Comparison of ENCODE assay signal across 16 mouse cellular contexts in the genomic region with DNA sequence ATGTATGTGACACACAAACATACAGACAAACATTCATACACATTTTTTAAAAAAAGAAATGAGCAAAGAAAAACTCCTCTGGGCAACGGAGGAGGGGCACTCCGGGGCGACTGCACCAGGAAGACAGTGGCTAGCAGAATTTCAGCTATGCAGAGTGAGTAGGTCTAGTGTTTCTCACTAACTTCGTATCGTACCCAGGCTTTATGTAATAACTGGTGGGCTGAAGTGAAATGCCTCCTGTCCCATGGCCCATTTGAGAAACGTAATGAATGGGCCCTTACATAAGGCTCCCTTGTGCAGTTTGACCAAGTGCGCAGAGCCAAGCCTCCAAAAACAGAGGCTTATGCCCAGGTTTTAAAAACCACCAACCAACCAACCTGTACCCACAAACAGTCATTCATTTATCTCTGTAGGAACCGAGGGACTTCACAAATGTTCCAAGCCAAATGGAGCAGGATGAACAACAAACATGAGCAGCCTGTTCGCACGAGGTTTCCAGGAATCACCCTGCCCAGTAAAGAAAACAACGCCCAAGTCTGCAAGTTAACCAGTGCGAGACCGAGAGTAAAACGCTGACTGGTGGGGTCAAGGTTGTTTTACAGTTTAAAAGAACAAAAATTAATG. TPM values are rescaled to one million over a fixed set of nuclear protein-coding genes. Genes with fewer than 3 reads are reported as not detected.
DNase-seq lines count a peak whose midpoint lies in the region; ATAC-seq and TF ChIP-seq lines count a peak whose summit lies in the region.
"Had no signal": no experiment of that assay in that cellular context is flagged by ENCODE, and none has a peak within 500 bp of the region (broad histone marks: within the 10 kb centered on the region; RNA-seq: fewer than 3 reads in every experiment).

No protein-coding gene starts in this region.

- H3K4me2 ChIP-seq in liver, embryonic 16.5 days (ENCODE audit: low read depth, low read length), result no peak overlapping the region
- no peak overlapping the region for H3K4me2 ChIP-seq in liver, embryonic 12.5 days
- H3K4me2 ChIP-seq in limb, embryonic 14.5 days (replicated peaks; ENCODE audit: low read depth, low read length, severe bottlenecking), result no peak overlapping the region
- H3K4me2 ChIP-seq: embryonic facial prominence, embryonic 13.5 days; heart, embryonic 15.5 days; liver, embryonic 13.5 days had no signal

- H3K27ac ChIP-seq in kidney, adult 2 months (ENCODE audit: insufficient read depth, low read depth, low read length), result no peak overlapping the region
- H3K27ac ChIP-seq in liver, embryonic 16.5 days (ENCODE audit: low read length), result no peak overlapping the region
- H3K27ac ChIP-seq in liver, embryonic 12.5 days, result no peak overlapping the region
- H3K27ac ChIP-seq in limb, embryonic 14.5 days (replicated peaks; ENCODE audit: low read depth, low read length), result peak overlapping the region; percentile 58; the same call in 1 of the 2 replicates
- H3K27ac ChIP-seq: embryonic facial prominence, embryonic 13.5 days; heart, embryonic 15.5 days; liver, embryonic 13.5 days; midbrain, embryonic 10.5 days had no signal

- H3K4me1 ChIP-seq in kidney, adult 2 months (ENCODE audit: control insufficient read depth, insufficient read depth, low read length), result no peaks in the 10 kb centered on the region
- no peaks in the 10 kb centered on the region for H3K4me1 ChIP-seq in liver, embryonic 16.5 days (ENCODE audit: control insufficient read depth, low read depth, low read length)
- H3K4me1 ChIP-seq in liver, embryonic 12.5 days, result no peaks in the 10 kb centered on the region
- H3K4me1 ChIP-seq in limb, embryonic 14.5 days (ENCODE audit: control insufficient read depth, insufficient read depth, low read length), result no peaks in the 10 kb centered on the region
- H3K4me1 ChIP-seq: embryonic facial prominence, embryonic 13.5 days; heart, embryonic 15.5 days; liver, embryonic 13.5 days; midbrain, embryonic 10.5 days had no signal

- H3K36me3 ChIP-seq in kidney, adult 2 months (ENCODE audit: control insufficient read depth, insufficient read depth, low read length), result no peaks in the 10 kb centered on the region
- H3K36me3 ChIP-seq in liver, embryonic 16.5 days (ENCODE audit: control insufficient read depth, insufficient read depth), result no peaks in the 10 kb centered on the region
- no peaks in the 10 kb centered on the region for H3K36me3 ChIP-seq in liver, embryonic 12.5 days
- H3K36me3 ChIP-seq in limb, embryonic 14.5 days (ENCODE audit: control insufficient read depth, insufficient read depth, low read length), result no peaks in the 10 kb centered on the region
- H3K36me3 ChIP-seq: embryonic facial prominence, embryonic 13.5 days; G1E; heart, embryonic 15.5 days; liver, embryonic 13.5 days; midbrain, embryonic 10.5 days had no signal

- no peak overlapping the region for H3K4me3 ChIP-seq in kidney, adult 2 months (ENCODE audit: insufficient read depth, low read depth, low read length)
- no peak overlapping the region for H3K4me3 ChIP-seq in liver, embryonic 16.5 days (ENCODE audit: low read depth, low read length)
- no peak overlapping the region for H3K4me3 ChIP-seq in liver, embryonic 12.5 days
- H3K4me3 ChIP-seq in limb, embryonic 14.5 days (replicated peaks; ENCODE audit: low read length), result no peak overlapping the region
- H3K4me3 ChIP-seq: embryonic facial prominence, embryonic 13.5 days; heart, embryonic 15.5 days; liver, embryonic 13.5 days; midbrain, embryonic 10.5 days had no signal

- TF ChIP-seq POLR2A in kidney, adult 2 months (IDR thresholded peaks at IDR 0.05; ENCODE audit: low read depth, low read length), result no peak
- no peak for TF ChIP-seq POLR2A in limb, embryonic 14.5 days (IDR thresholded peaks at IDR 0.05; ENCODE audit: borderline replicate concordance, extremely low read depth, insufficient read depth, insufficient read length)

- peak; percentile 37; the same call in 1 of the 2 replicates for ATAC-seq in liver, embryonic 16.5 days (ENCODE audit: low read depth)
- no peak for ATAC-seq in liver, embryonic 12.5 days
- peak; percentile 57; the same call in 1 of the 2 replicates for ATAC-seq in limb, embryonic 14.5 days (ENCODE audit: low FRiP score, low read depth)
- ATAC-seq: inflammation-experienced regulatory T-cells, adult 6 months had no signal

- no peak for TF ChIP-seq CTCF in kidney, adult 2 months (conservative IDR thresholded peaks at IDR 0.05; ENCODE audit: insufficient read depth, insufficient read length, low read depth, low read length)

- WGBS in kidney, adult 2 months, result 34% methylated on average over 14 of the region's 14 CpGs
- WGBS in liver, embryonic 16.5 days (ENCODE audit: insufficient replicate concordance), result 71% methylated on average over 14 of the region's 14 CpGs
- 72% methylated on average over 14 of the region's 14 CpGs for WGBS in liver, embryonic 12.5 days (ENCODE audit: insufficient replicate concordance)
- 69% methylated on average over 14 of the region's 14 CpGs for WGBS in limb, embryonic 14.5 days

- H3K9me3 ChIP-seq in liver, embryonic 16.5 days (replicated peaks; ENCODE audit: control insufficient read depth, low read length), result no peaks in the 10 kb centered on the region
- peaks cover 5% of the 10 kb centered on the region; the same call in 1 of the 2 replicates for H3K9me3 ChIP-seq in liver, embryonic 12.5 days (replicated peaks)
- H3K9me3 ChIP-seq in limb, embryonic 14.5 days (ENCODE audit: control insufficient read depth, low read length), result no peaks in the 10 kb centered on the region
- H3K9me3 ChIP-seq: embryonic facial prominence, embryonic 13.5 days; heart, embryonic 15.5 days; liver, embryonic 13.5 days had no signal

- no peaks in the 10 kb centered on the region for H3K27me3 ChIP-seq in kidney, adult 2 months (replicated peaks; ENCODE audit: control insufficient read depth, insufficient read depth, low read length)
- H3K27me3 ChIP-seq in liver, embryonic 16.5 days (ENCODE audit: control insufficient read depth, insufficient read depth, low read depth, low read length), result no peaks in the 10 kb centered on the region
- no peaks in the 10 kb centered on the region for H3K27me3 ChIP-seq in liver, embryonic 12.5 days (replicated peaks)
- no peaks in the 10 kb centered on the region for H3K27me3 ChIP-seq in limb, embryonic 14.5 days (ENCODE audit: control insufficient read depth, insufficient read depth, low read length)
- H3K27me3 ChIP-seq: embryonic facial prominence, embryonic 13.5 days; heart, embryonic 15.5 days; liver, embryonic 13.5 days had no signal

- no peak overlapping the region for H3K9ac ChIP-seq in liver, embryonic 16.5 days (ENCODE audit: low read depth, low read length)
- H3K9ac ChIP-seq in liver, embryonic 12.5 days, result no peak overlapping the region
- no peak overlapping the region for H3K9ac ChIP-seq in limb, embryonic 14.5 days (ENCODE audit: low read depth, low read length, severe bottlenecking)
- H3K9ac ChIP-seq: embryonic facial prominence, embryonic 13.5 days; heart, embryonic 15.5 days; liver, embryonic 13.5 days had no signal

- DNase-seq in kidney, adult 2 months, result peak; percentile 72
- DNase-seq in kidney, postnatal 14 days, result no peak
- no peak for DNase-seq in limb, embryonic 14.5 days (ENCODE audit: low spot score)
- no peak for DNase-seq in cerebellum, adult 9-10 months
- DNase-seq in heart, adult 8-10 months (ENCODE audit: low spot score), result no peak
- DNase-seq: adrenal gland, adult 8-10 months; cerebellum, adult 9-11 months; liver, embryonic 13.5 days; lung, postnatal 14 days had no signal

RNA-seq across cellular contexts. Expression of a gene that starts 45.8 kb away (rescaled TPM):
- polyA plus RNA-seq in kidney, adult 2 months (2012; rRNA removed), result 4.2 and 4.9 TPM in 2 replicates
- 1.4 and 2.0 TPM in 2 replicates for polyA plus RNA-seq in liver, embryonic 16.5 days (2015; fragmentation: Nextera tagmentation; extraction: Ambion mirVana)
- 1.6 and 1.7 TPM in 2 replicates for polyA plus RNA-seq in liver, embryonic 12.5 days (2016; fragmentation: Nextera tagmentation; extraction: Ambion mirVana)
- 20.3 and 25.0 TPM in 2 replicates for polyA plus RNA-seq in limb, embryonic 14.5 days (2012; rRNA removed)
- 15.5 and 17.8 TPM in 2 replicates for polyA plus RNA-seq in limb, embryonic 14.5 days (2014; fragmentation: Nextera tagmentation; extraction: Ambion mirVana)
- total RNA-seq in heart, adult 8-10 months (2022), result 1 to 10 TPM; 4.3 to 5.8 (median 4.9) TPM
